In genomic region chr2:10783071-10783470, GRCm38 (mm10) we compare ENCODE assay signal across 18 mouse cellular contexts.
DNase-seq lines count a peak whose midpoint lies in the region; ATAC-seq and TF ChIP-seq lines count a peak whose summit lies in the region.
"Had no signal": no experiment of that assay in that cellular context is flagged by ENCODE, and none has a peak within 500 bp of the region (broad histone marks: within the 10 kb centered on the region; RNA-seq: fewer than 3 reads in every experiment).

No protein-coding gene starts in this region.

- H3K27ac ChIP-seq in limb, embryonic 11.5 days (replicated peaks; ENCODE audit: low read depth, low read length) = no peak overlapping the region
- no peak overlapping the region for H3K27ac ChIP-seq in limb, embryonic 10.5 days
- H3K27ac ChIP-seq in CH12.LX (ENCODE audit: insufficient read depth, low read depth) = no peak overlapping the region
- H3K27ac ChIP-seq in limb, embryonic 14.5 days (replicated peaks; ENCODE audit: low read depth, low read length) = no peak overlapping the region
- no peak overlapping the region for H3K27ac ChIP-seq in hindbrain, embryonic 12.5 days
- H3K27ac ChIP-seq: embryonic facial prominence, embryonic 12.5 days; liver, embryonic 15.5 days; neural tube, embryonic 12.5 days had no signal

- no peaks in the 10 kb centered on the region for H3K27me3 ChIP-seq in limb, embryonic 11.5 days (ENCODE audit: control insufficient read depth, insufficient read depth, low read length)
- no peaks in the 10 kb centered on the region for H3K27me3 ChIP-seq in limb, embryonic 10.5 days (ENCODE audit: low read depth, poor library complexity, severe bottlenecking)
- no peaks in the 10 kb centered on the region for H3K27me3 ChIP-seq in CH12.LX (replicated peaks)
- H3K27me3 ChIP-seq in limb, embryonic 14.5 days (ENCODE audit: control insufficient read depth, insufficient read depth, low read length) = no peaks in the 10 kb centered on the region
- no peaks in the 10 kb centered on the region for H3K27me3 ChIP-seq in hindbrain, embryonic 12.5 days
- H3K27me3 ChIP-seq: embryonic facial prominence, embryonic 12.5 days; liver, embryonic 15.5 days; neural tube, embryonic 12.5 days had no signal

- TF ChIP-seq RAD21 in CH12.LX (IDR thresholded peaks at IDR 0.05; ENCODE audit: low read depth, low read length) = no peak

- ATAC-seq in limb, embryonic 11.5 days (ENCODE audit: insufficient number of reproducible peaks, low FRiP score, low TSS enrichment, low read depth) = peak; percentile 74
- ATAC-seq in limb, embryonic 14.5 days (ENCODE audit: low FRiP score, low read depth) = peak; percentile 43; the same call in 1 of the 2 replicates
- ATAC-seq in hindbrain, embryonic 12.5 days (ENCODE audit: low FRiP score) = no peak

- no peaks in the 10 kb centered on the region for H3K36me3 ChIP-seq in limb, embryonic 11.5 days (ENCODE audit: control insufficient read depth, insufficient read depth, low read length)
- H3K36me3 ChIP-seq in limb, embryonic 10.5 days = no peaks in the 10 kb centered on the region
- H3K36me3 ChIP-seq in CH12.LX (replicated peaks in 1 of 2; ENCODE audit: control insufficient read depth in 1 of 2, insufficient read depth in 1 of 2, low read length in 1 of 2) = no peaks in the 10 kb centered on the region
- H3K36me3 ChIP-seq in limb, embryonic 14.5 days (ENCODE audit: control insufficient read depth, insufficient read depth, low read length) = no peaks in the 10 kb centered on the region
- H3K36me3 ChIP-seq in hindbrain, embryonic 12.5 days = no peaks in the 10 kb centered on the region
- H3K36me3 ChIP-seq: embryonic facial prominence, embryonic 12.5 days; liver, embryonic 15.5 days; neural tube, embryonic 12.5 days had no signal

- WGBS in limb, embryonic 11.5 days = 56% methylated on average over 7 of the region's 7 CpGs
- 64% methylated on average over 7 of the region's 7 CpGs for WGBS in limb, embryonic 10.5 days
- WGBS in limb, embryonic 14.5 days = 53% methylated on average over 7 of the region's 7 CpGs
- 58% methylated on average over 7 of the region's 7 CpGs for WGBS in hindbrain, embryonic 12.5 days

- TF ChIP-seq CTCF in CH12.LX (conservative IDR thresholded peaks at IDR 0.05 in 1 of 2, IDR thresholded peaks at IDR 0.05 in 1 of 2; ENCODE audit: low read depth in 2 of 2, low read length in 2 of 2) = no peak

- dilution Hi-C loops in CH12.LX (cut with MboI; ENCODE audit: extremely low pct_ligation_motif_present, extremely low pct_unique_long_range_greater_than_20kb, low sequenced_read_pairs) = no loop called here

- H3K4me2 ChIP-seq in limb, embryonic 11.5 days (ENCODE audit: low read depth, severe bottlenecking) = no peak overlapping the region
- no peak overlapping the region for H3K4me2 ChIP-seq in CH12.LX (ENCODE audit: insufficient read depth, low read depth, poor library complexity, severe bottlenecking)
- no peak overlapping the region for H3K4me2 ChIP-seq in limb, embryonic 14.5 days (replicated peaks; ENCODE audit: low read depth, low read length, severe bottlenecking)
- no peak overlapping the region for H3K4me2 ChIP-seq in hindbrain, embryonic 12.5 days (replicated peaks)
- H3K4me2 ChIP-seq: embryonic facial prominence, embryonic 12.5 days; heart, embryonic 11.5 days; liver, embryonic 15.5 days; neural tube, embryonic 12.5 days had no signal

- H3K79me2 ChIP-seq in CH12.LX (replicated peaks; ENCODE audit: control insufficient read depth, extremely low read depth, insufficient read depth, poor library complexity, severe bottlenecking) = no peaks in the 10 kb centered on the region

- no peaks in the 10 kb centered on the region for H3K4me1 ChIP-seq in limb, embryonic 11.5 days (ENCODE audit: control insufficient read depth, insufficient read depth, low read length)
- peaks cover 5% of the 10 kb centered on the region; the same call in 1 of the 2 replicates for H3K4me1 ChIP-seq in limb, embryonic 10.5 days
- no peaks in the 10 kb centered on the region for H3K4me1 ChIP-seq in CH12.LX (ENCODE audit: control insufficient read depth in 1 of 2, insufficient read depth in 2 of 2)
- 0 out of 2 replicates have a peak, but pooled peaks cover 3% of the 10 kb centered on the region for H3K4me1 ChIP-seq in limb, embryonic 14.5 days (ENCODE audit: control insufficient read depth, insufficient read depth, low read length)
- no peaks in the 10 kb centered on the region for H3K4me1 ChIP-seq in hindbrain, embryonic 12.5 days
- H3K4me1 ChIP-seq: embryonic facial prominence, embryonic 12.5 days; liver, embryonic 15.5 days had no signal

- no peaks in the 10 kb centered on the region for H3K9me3 ChIP-seq in limb, embryonic 11.5 days (ENCODE audit: control insufficient read depth, low read length)
- H3K9me3 ChIP-seq in limb, embryonic 10.5 days (replicated peaks) = no peaks in the 10 kb centered on the region
- H3K9me3 ChIP-seq in CH12.LX (replicated peaks; ENCODE audit: low read length) = no peaks in the 10 kb centered on the region
- H3K9me3 ChIP-seq in limb, embryonic 14.5 days (ENCODE audit: control insufficient read depth, low read length) = no peaks in the 10 kb centered on the region
- H3K9me3 ChIP-seq in hindbrain, embryonic 12.5 days (replicated peaks) = no peaks in the 10 kb centered on the region
- H3K9me3 ChIP-seq: embryonic facial prominence, embryonic 12.5 days; liver, embryonic 15.5 days; neural tube, embryonic 12.5 days had no signal

- in situ Hi-C loops in CH12.LX (cut with MboI; ENCODE audit: low pct_ligation_motif_present, low pct_unique_long_range_greater_than_20kb, low sequenced_read_pairs) = loop anchor here (25.0 kb wide), 1 partner anchor 279 kb away; no protein-coding TSS in a partner anchor

- TF ChIP-seq EP300 in CH12.LX (IDR thresholded peaks at IDR 0.05; ENCODE audit: low read length) = no peak

- no peak for TF ChIP-seq POLR2A in CH12.LX (IDR thresholded peaks at IDR 0.05; ENCODE audit: low read depth, low read length)
- TF ChIP-seq POLR2A in limb, embryonic 14.5 days (IDR thresholded peaks at IDR 0.05; ENCODE audit: borderline replicate concordance, extremely low read depth, insufficient read depth, insufficient read length) = no peak

- no peak overlapping the region for H3K4me3 ChIP-seq in limb, embryonic 11.5 days (ENCODE audit: low read depth, low read length)
- H3K4me3 ChIP-seq in limb, embryonic 10.5 days = no peak overlapping the region
- no peak overlapping the region for H3K4me3 ChIP-seq in CH12.LX (replicated peaks in 1 of 3; ENCODE audit: low read depth in 2 of 3, low read length in 2 of 3, poor library complexity in 1 of 3)
- no peak overlapping the region for H3K4me3 ChIP-seq in limb, embryonic 14.5 days (replicated peaks; ENCODE audit: low read length)
- no peak overlapping the region for H3K4me3 ChIP-seq in hindbrain, embryonic 12.5 days
- H3K4me3 ChIP-seq: embryonic facial prominence, embryonic 12.5 days; liver, embryonic 15.5 days; neural tube, embryonic 12.5 days had no signal

- H3K9ac ChIP-seq in limb, embryonic 11.5 days (ENCODE audit: low read length) = no peak overlapping the region
- no peak overlapping the region for H3K9ac ChIP-seq in CH12.LX (ENCODE audit: insufficient read depth, low read depth)
- H3K9ac ChIP-seq in limb, embryonic 14.5 days (ENCODE audit: low read depth, low read length, severe bottlenecking) = no peak overlapping the region
- no peak overlapping the region for H3K9ac ChIP-seq in hindbrain, embryonic 12.5 days
- H3K9ac ChIP-seq: embryonic facial prominence, embryonic 12.5 days; liver, embryonic 15.5 days; neural tube, embryonic 12.5 days had no signal

- DNase-seq in limb, embryonic 11.5 days (ENCODE audit: low spot score) = no peak
- DNase-seq in limb, embryonic 10.5 days (ENCODE audit: low spot score) = no peak
- DNase-seq in CH12.LX (ENCODE audit: extremely low read depth) = peak; percentile 24
- DNase-seq in Muller cell, postnatal 12 days (ENCODE audit: inconsistent ontology term) = peak; percentile 30
- peak; percentile 37 for DNase-seq in limb, embryonic 14.5 days (ENCODE audit: low spot score)
- no peak for DNase-seq in layer of hippocampus, postnatal 14 days (ENCODE audit: low spot score in 2 of 2)
- DNase-seq: cerebellum, adult 11 months; cerebellum, postnatal 25 days; kidney, adult 8-10 months; layer of hippocampus, postnatal 36 days; left cerebral cortex, postnatal 4 days; lung, postnatal 36 days; thymus, postnatal 25 days had no signal

TF ChIP-seq in CH12.LX, 34 proteins besides CTCF, POLR2A, EP300 and RAD21:
- TF ChIP-seq E2F4 (IDR thresholded peaks at IDR 0.05; ENCODE audit: insufficient replicate concordance, low read depth, low read length) (no peak), MYC (IDR thresholded peaks at IDR 0.05; ENCODE audit: low read depth, low read length) (no peak), NELFE (IDR thresholded peaks at IDR 0.05; ENCODE audit: low read depth, low read length) (no peak), USF2 (conservative IDR thresholded peaks at IDR 0.05; ENCODE audit: low read depth, low read length) (no peak), JUND (conservative IDR thresholded peaks at IDR 0.05; ENCODE audit: low read depth, low read length) (no peak), IRF4 (IDR thresholded peaks at IDR 0.05; ENCODE audit: low read depth, low read length) (no peak), SMC3 (IDR thresholded peaks at IDR 0.05; ENCODE audit: low read depth, low read length) (no peak), JUN (IDR thresholded peaks at IDR 0.05; ENCODE audit: insufficient read depth, low read depth, low read length) (no peak), MAFK (IDR thresholded peaks at IDR 0.05; ENCODE audit: insufficient replicate concordance, low read length) (no peak), NRF1 (IDR thresholded peaks at IDR 0.05; ENCODE audit: low read depth, low read length) (no peak), POLR2AphosphoS2 (IDR thresholded peaks at IDR 0.05; ENCODE audit: low read depth, low read length) (no peak), CHD1 (IDR thresholded peaks at IDR 0.05; ENCODE audit: low read depth, low read length) (no peak), MAZ (IDR thresholded peaks at IDR 0.05; ENCODE audit: low read depth, low read length) (no peak), RCOR1 (conservative IDR thresholded peaks at IDR 0.05; ENCODE audit: low read depth, low read length) (no peak), ZKSCAN1 (IDR thresholded peaks at IDR 0.05; ENCODE audit: borderline replicate concordance, low read depth, low read length) (no peak), HCFC1 (IDR thresholded peaks at IDR 0.05; ENCODE audit: low read depth, low read length) (no peak), MXI1 (IDR thresholded peaks at IDR 0.05; ENCODE audit: low read depth, low read length) (no peak), PAX5 (IDR thresholded peaks at IDR 0.05; ENCODE audit: low read length) (no peak), SIN3A (IDR thresholded peaks at IDR 0.05; ENCODE audit: low read length) (no peak), GABPA (IDR thresholded peaks at IDR 0.05; ENCODE audit: insufficient replicate concordance, low read depth, low read length) (no peak)

Comparison
In these comparisons a context has a peak if more than half of its experiments do, and no peak if none do; other contexts are left out.
1. DNase-seq: peak in CH12.LX (single experiment), Muller cell, postnatal 12 days (single experiment) and limb, embryonic 14.5 days (single experiment); none in limb, embryonic 11.5 days (single experiment), limb, embryonic 10.5 days (single experiment) and layer of hippocampus, postnatal 14 days (0 of 2).